Mouse (Mus musculus) cerebellum, adult 2 months (tissue): Measurements from ENCODE around the gene Htatip2.

Experiments used
- CTCF ChIP-seq: fragments of 200-500 bp; IDR thresholded peaks from 2 replicates; pipeline ENCODE4 v1.5.1; 2011; ENCODE audit warnings: low read depth, mild to moderate bottlenecking, control low read depth, low read length, moderate library complexity, borderline replicate concordance; ENCODE audit not compliant: insufficient read depth
- POLR2A ChIP-seq: fragments of 200-500 bp; IDR thresholded peaks from 2 replicates; pipeline ENCODE4 v1.6.1; 2011; ENCODE audit warnings: low read length, control low read depth, borderline replicate concordance; ENCODE audit not compliant: insufficient read depth

DNA sequence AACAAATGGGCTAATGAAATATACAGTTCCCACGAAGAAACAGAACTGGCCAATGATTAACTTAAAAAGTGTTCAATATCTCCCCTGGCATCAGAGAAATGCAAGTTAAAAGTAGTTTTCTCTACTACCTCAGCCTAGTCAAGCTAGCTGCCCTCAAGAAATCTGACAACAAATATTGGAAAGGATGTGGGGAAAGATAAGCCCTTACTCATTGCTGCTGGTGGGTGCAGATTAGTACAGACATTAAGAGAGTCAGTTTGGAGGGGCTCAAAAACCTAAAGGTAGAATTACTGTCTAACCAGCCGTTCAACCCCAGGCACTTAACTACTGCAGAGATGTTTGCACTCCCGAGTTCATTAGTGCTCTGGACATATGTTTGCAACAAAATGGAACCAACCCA, 46.7 kb downstream of the Htatip2 start:
- TF ChIP-seq CTCF (no peak), POLR2A (no peak)
